Mouse (Mus musculus): Measurements from ENCODE around the gene Skap1. TPM values are rescaled to one million over a fixed set of nuclear protein-coding genes. Genes with fewer than 3 reads are reported as not detected.
A peak's percentile ranks its signal among the peaks of the same experiment; 100 is the strongest.

Gene Skap1
- total and polyA plus RNA-seq, 2 experiments from 2014 or later = 0.11 TPM; not detected in 1

DNA sequence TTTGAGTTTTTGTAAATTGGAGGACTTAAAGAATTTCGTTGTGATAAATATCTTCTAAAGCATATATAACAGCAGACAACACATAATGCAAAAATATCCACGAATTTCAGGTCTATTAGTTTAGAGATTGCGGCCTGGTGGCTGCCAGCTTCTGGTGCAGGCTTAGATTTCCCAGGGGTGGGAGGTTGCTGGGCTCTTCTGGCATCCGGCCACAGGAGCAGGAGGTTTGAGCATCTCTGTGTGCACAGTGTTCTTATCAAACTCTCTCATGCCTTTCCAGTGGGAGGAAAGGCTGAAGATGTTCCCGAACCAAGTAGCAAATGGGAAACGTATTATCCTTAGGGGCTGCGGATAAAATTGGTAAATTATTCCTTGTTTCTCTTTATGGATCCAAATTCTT lies 77.6 kb downstream of the Skap1 start:
- Histone ChIP-seq H3K4me1 (ENCODE audit: control insufficient read depth, insufficient read depth) (no peaks in the 10 kb centered on the region), H3K27me3 (ENCODE audit: control insufficient read depth, insufficient read depth, low read length) (peaks cover 44% of the 10 kb centered on the region), H3K27ac (ENCODE audit: low read depth) (no peak overlapping the region), H3K36me3 (replicated peaks; ENCODE audit: control insufficient read depth, insufficient read depth, low read length) (no peaks in the 10 kb centered on the region), H3K9me3 (replicated peaks; ENCODE audit: control insufficient read depth, low read length) (no peaks in the 10 kb centered on the region), H3K9ac (replicated peaks; ENCODE audit: low read depth, low read length) (no peak overlapping the region), H3K4me2 (ENCODE audit: low read depth, low read length) (no peak overlapping the region), H3K4me3 (ENCODE audit: low read depth, low read length) (no peak overlapping the region)
- ATAC-seq (ENCODE audit: insufficient read depth, low read depth) (no peak), DNase-seq (ENCODE audit: low spot score) (no peak)
- no peak for TF ChIP-seq EP300 (IDR thresholded peaks at IDR 0.05; ENCODE audit: low read depth)
- WGBS = 62% methylated on average over 7 of the region's 7 CpGs

DNA sequence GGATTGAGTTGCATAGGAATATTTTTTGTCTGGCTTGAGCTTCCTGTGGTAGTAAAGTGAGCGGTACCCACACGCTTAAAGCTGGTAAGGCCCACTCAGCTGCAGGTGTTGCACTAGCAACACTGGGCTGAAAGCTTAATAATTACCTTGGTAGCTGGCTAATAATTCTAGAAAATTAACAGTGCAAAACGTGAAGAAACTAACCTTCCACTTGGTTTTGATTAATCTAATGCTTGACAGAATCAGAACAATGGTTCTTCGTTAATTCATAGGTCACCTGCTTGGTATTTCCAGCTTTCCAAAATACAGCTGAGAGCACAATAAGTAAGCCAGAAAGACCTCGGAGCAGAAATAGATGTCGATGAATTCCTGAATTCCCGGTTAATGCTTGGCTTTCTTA lies 78.2 kb downstream of the Skap1 start:
- peaks cover 38% of the 10 kb centered on the region for H3K27me3 ChIP-seq (ENCODE audit: control insufficient read depth, insufficient read depth, low read length)
- DNase-seq (ENCODE audit: low spot score) (no peak), ATAC-seq (ENCODE audit: insufficient read depth, low read depth) (no peak)
- no peaks in the 10 kb centered on the region for H3K4me1 ChIP-seq (ENCODE audit: control insufficient read depth, insufficient read depth)
- 72% methylated on average over 7 of the region's 7 CpGs for WGBS
- H3K9me3 ChIP-seq (replicated peaks; ENCODE audit: control insufficient read depth, low read length) = no peaks in the 10 kb centered on the region
- no peak overlapping the region for H3K4me3 ChIP-seq (ENCODE audit: low read depth, low read length)
- H3K27ac ChIP-seq (ENCODE audit: low read depth) = no peak overlapping the region
- H3K9ac ChIP-seq (replicated peaks; ENCODE audit: low read depth, low read length) = no peak overlapping the region
- TF ChIP-seq CTCF (IDR thresholded peaks at IDR 0.05; ENCODE audit: low read depth) = no peak
- no peaks in the 10 kb centered on the region for H3K36me3 ChIP-seq (replicated peaks; ENCODE audit: control insufficient read depth, insufficient read depth, low read length)
- H3K4me2 ChIP-seq (ENCODE audit: low read depth, low read length) = no peak overlapping the region

DNA sequence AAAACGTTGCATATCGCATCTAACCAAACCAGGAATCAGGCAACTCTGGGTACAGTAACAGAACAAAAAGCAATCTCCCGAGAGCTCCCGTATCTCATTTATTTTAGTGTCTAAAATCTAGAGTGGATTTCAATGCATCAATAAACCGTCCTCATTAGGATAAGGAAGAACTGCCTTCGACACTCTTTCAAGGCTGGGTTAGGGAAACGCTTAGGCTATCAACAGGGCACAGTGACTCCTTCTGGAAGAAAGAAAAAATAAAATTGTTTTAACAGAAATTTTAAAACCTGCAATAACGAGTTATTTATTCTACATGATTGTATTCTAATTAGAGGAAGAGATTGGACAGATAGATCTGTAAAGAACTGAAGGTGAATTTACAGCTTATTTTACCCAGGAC lies 82.0 kb downstream of the Skap1 start:
- WGBS = 60% methylated on average over 8 of the region's 8 CpGs
- Histone ChIP-seq H3K36me3 (replicated peaks; ENCODE audit: control insufficient read depth, insufficient read depth, low read length) (no peaks in the 10 kb centered on the region), H3K4me1 (ENCODE audit: control insufficient read depth, insufficient read depth) (no peaks in the 10 kb centered on the region), H3K27me3 (ENCODE audit: control insufficient read depth, insufficient read depth, low read length) (peaks cover 22% of the 10 kb centered on the region), H3K9me3 (replicated peaks; ENCODE audit: control insufficient read depth, low read length) (no peaks in the 10 kb centered on the region), H3K4me2 (ENCODE audit: low read depth, low read length) (no peak overlapping the region), H3K4me3 (ENCODE audit: low read depth, low read length) (no peak overlapping the region), H3K9ac (replicated peaks; ENCODE audit: low read depth, low read length) (no peak overlapping the region), H3K27ac (ENCODE audit: low read depth) (no peak overlapping the region)
- ATAC-seq (ENCODE audit: insufficient read depth, low read depth) = no peak
- TF ChIP-seq CTCF (IDR thresholded peaks at IDR 0.05; ENCODE audit: low read depth) = no peak
- no peak for TF ChIP-seq EP300 (IDR thresholded peaks at IDR 0.05; ENCODE audit: low read depth)
- no peak for DNase-seq (ENCODE audit: low spot score)

DNA sequence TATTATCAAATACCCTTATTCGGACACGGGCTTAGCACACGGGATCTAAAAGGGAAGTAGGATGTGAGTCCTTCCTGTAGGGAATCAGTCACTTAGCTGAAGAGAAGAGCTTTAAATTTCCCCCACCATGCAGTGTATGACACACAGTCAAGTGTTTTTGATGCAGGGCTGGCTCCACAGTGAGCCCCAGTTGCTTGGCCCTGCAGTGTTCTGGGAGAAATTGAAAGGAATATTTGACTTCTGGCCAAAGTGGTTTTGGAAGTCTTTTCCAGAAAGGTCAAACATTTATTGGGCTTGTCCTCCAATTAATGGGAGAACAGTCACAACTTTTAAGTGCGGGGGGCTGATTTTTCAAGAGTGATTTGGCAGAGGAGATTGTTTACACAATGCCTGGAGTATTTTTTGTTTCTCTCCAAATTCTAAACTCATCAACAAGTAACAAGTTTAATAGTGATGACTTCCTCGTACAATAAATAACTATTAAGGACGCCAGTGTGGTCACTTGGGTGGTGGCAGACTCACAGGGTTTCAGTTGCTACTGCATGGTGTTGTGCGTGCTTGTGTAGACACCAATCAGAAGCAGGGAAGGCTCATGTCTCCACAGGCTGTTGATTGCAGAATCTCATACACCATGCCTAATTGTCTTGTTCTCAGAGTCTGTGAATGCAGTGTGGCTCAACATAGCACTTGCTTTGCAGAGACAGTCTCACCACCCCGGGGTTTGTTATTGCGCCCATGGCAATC lies 86.7 kb downstream of the Skap1 start:
- no peak for ATAC-seq (ENCODE audit: insufficient read depth, low read depth)

DNA sequence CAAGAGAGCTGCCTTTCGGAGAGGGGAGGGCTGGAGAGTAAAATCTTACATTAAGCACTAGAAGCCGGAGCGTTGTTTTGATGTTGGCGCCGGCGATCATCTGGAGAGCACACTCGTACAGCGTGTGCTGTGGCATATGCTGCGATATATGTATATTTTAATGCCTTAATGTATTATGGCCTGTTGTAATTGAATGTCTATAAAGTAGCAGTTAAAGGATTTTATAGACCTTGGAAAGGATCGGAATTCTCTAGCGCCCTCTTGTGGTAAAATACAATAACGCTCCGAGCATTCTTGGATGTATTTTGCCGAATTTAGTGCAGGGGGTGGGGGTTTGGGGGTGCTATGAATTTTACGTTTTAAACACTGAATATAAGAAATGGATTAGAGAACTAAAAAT lies 88.7 kb downstream of the Skap1 start:
- 15% methylated on average over 15 of the region's 15 CpGs for WGBS
- Histone ChIP-seq H3K4me1 (ENCODE audit: control insufficient read depth, insufficient read depth) (no peaks in the 10 kb centered on the region), H3K9me3 (replicated peaks; ENCODE audit: control insufficient read depth, low read length) (no peaks in the 10 kb centered on the region), H3K27me3 (ENCODE audit: control insufficient read depth, insufficient read depth, low read length) (peaks cover 47% of the 10 kb centered on the region), H3K4me3 (ENCODE audit: low read depth, low read length) (no peak overlapping the region), H3K4me2 (ENCODE audit: low read depth, low read length) (no peak overlapping the region), H3K9ac (replicated peaks; ENCODE audit: low read depth, low read length) (no peak overlapping the region), H3K36me3 (replicated peaks; ENCODE audit: control insufficient read depth, insufficient read depth, low read length) (no peaks in the 10 kb centered on the region), H3K27ac (ENCODE audit: low read depth) (no peak overlapping the region)
- ATAC-seq (ENCODE audit: insufficient read depth, low read depth) (no peak), DNase-seq (ENCODE audit: low spot score) (no peak)
- no peak for TF ChIP-seq EP300 (IDR thresholded peaks at IDR 0.05; ENCODE audit: low read depth)
- TF ChIP-seq CTCF (IDR thresholded peaks at IDR 0.05; ENCODE audit: low read depth) = peak; percentile 61

More for the DNA sequence above, 86.7 kb downstream of the Skap1 start:
- 77% methylated on average over 9 of the region's 9 CpGs for WGBS
- TF ChIP-seq EP300 (IDR thresholded peaks at IDR 0.05; ENCODE audit: low read depth) = no peak
- TF ChIP-seq CTCF (IDR thresholded peaks at IDR 0.05; ENCODE audit: low read depth) = no peak
- H3K4me2 ChIP-seq (ENCODE audit: low read depth, low read length) = no peak overlapping the region
- H3K27ac ChIP-seq (ENCODE audit: low read depth) = no peak overlapping the region
- no peaks in the 10 kb centered on the region for H3K9me3 ChIP-seq (replicated peaks; ENCODE audit: control insufficient read depth, low read length)
- H3K27me3 ChIP-seq (ENCODE audit: control insufficient read depth, insufficient read depth, low read length) = peaks cover 46% of the 10 kb centered on the region
- no peak overlapping the region for H3K9ac ChIP-seq (replicated peaks; ENCODE audit: low read depth, low read length)
- no peaks in the 10 kb centered on the region for H3K36me3 ChIP-seq (replicated peaks; ENCODE audit: control insufficient read depth, insufficient read depth, low read length)
- DNase-seq (ENCODE audit: low spot score) = no peak
- H3K4me1 ChIP-seq (ENCODE audit: control insufficient read depth, insufficient read depth) = no peaks in the 10 kb centered on the region
- H3K4me3 ChIP-seq (ENCODE audit: low read depth, low read length) = no peak overlapping the region

DNA sequence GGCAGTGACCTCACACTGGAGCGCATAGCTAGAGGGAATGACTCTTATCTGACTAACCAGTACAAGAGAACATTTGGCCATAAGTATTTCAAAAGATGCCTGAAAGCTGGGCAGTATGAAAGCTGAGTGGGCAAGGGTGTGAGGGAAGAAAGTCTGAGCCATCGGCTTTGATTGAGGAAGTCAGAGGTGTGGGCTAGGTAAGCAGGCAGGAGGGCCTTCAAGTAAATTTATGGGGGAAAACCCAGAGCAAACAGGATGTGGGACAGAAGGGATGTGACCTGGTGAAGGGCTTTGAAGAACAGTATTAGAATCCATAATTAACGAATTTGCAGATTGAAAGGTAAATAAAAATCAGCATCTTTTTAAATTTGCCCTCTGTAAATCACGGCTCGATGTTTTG lies 95.8 kb downstream of the Skap1 start:
- no peak overlapping the region for H3K9ac ChIP-seq (replicated peaks; ENCODE audit: low read depth, low read length)
- H3K4me1 ChIP-seq (ENCODE audit: control insufficient read depth, insufficient read depth) = no peaks in the 10 kb centered on the region
- 63% methylated on average over 5 of the region's 5 CpGs for WGBS
- H3K4me3 ChIP-seq (ENCODE audit: low read depth, low read length) = no peak overlapping the region
- TF ChIP-seq EP300 (IDR thresholded peaks at IDR 0.05; ENCODE audit: low read depth) = no peak
- no peak for TF ChIP-seq CTCF (IDR thresholded peaks at IDR 0.05; ENCODE audit: low read depth)
- no peaks in the 10 kb centered on the region for H3K36me3 ChIP-seq (replicated peaks; ENCODE audit: control insufficient read depth, insufficient read depth, low read length)
- peaks cover 11% of the 10 kb centered on the region; the same call in 1 of the 2 replicates for H3K27me3 ChIP-seq (ENCODE audit: control insufficient read depth, insufficient read depth, low read length)
- no peak overlapping the region for H3K4me2 ChIP-seq (ENCODE audit: low read depth, low read length)
- no peak overlapping the region for H3K27ac ChIP-seq (ENCODE audit: low read depth)
- ATAC-seq (ENCODE audit: insufficient read depth, low read depth) (no peak), DNase-seq (ENCODE audit: low spot score) (no peak)
- 0 out of 2 replicates have a peak, but pooled peaks cover 3% of the 10 kb centered on the region for H3K9me3 ChIP-seq (replicated peaks; ENCODE audit: control insufficient read depth, low read length)

Measured in heart, postnatal 0 days (tissue).